Mouse (Mus musculus): Measurements from ENCODE around the gene Acy3. TPM values are rescaled to one million over a fixed set of nuclear protein-coding genes. Genes with fewer than 3 reads are reported as not detected.

Gene Acy3
- polyA plus RNA-seq, 1 experiment: not detected

GRCm38 (mm10) chr19:3997231-3997630 is 10.9 kb downstream of the Acy3 start:
- Histone ChIP-seq H3K4me1 (ENCODE audit: control insufficient read depth, insufficient read depth, low read length) (peaks cover 12% of the 10 kb centered on the region), H3K27ac (ENCODE audit: insufficient read depth, low read depth, low read length) (no peak overlapping the region), H3K4me3 (ENCODE audit: insufficient read depth, low read depth, low read length) (no peak overlapping the region)
- 69% methylated on average over 8 of the region's 8 CpGs for WGBS
- TF ChIP-seq CTCF (IDR thresholded peaks at IDR 0.05; ENCODE audit: insufficient read depth, low read depth, low read length): no peak
- no peak for TF ChIP-seq POLR2A (IDR thresholded peaks at IDR 0.05; ENCODE audit: insufficient read depth, low read depth, low read length)

GRCm38 (mm10) chr19:3998335-3998734 is 12.0 kb downstream of the Acy3 start:
- TF ChIP-seq POLR2A (IDR thresholded peaks at IDR 0.05; ENCODE audit: insufficient read depth, low read depth, low read length): no peak
- Histone ChIP-seq H3K4me1 (ENCODE audit: control insufficient read depth, insufficient read depth, low read length) (peaks cover 18% of the 10 kb centered on the region), H3K27ac (ENCODE audit: insufficient read depth, low read depth, low read length) (no peak overlapping the region), H3K4me3 (ENCODE audit: insufficient read depth, low read depth, low read length) (no peak overlapping the region)
- WGBS: 80% methylated on average over 8 of the region's 8 CpGs

GRCm38 (mm10) chr19:3999121-3999730 is 12.9 kb downstream of the Acy3 start:
- H3K4me3 ChIP-seq (ENCODE audit: insufficient read depth, low read depth, low read length): no peak overlapping the region
- TF ChIP-seq CTCF (IDR thresholded peaks at IDR 0.05; ENCODE audit: insufficient read depth, low read depth, low read length): no peak
- WGBS: 73% methylated on average over 9 of the region's 9 CpGs

GRCm38 (mm10) chr19:4000119-4000900 is 13.9 kb downstream of the Acy3 start, which contains the start of the genes Nudt8 and Gm49405:
Gene Nudt8, plus strand, starts transcription at chr19:4000580.
Gene Gm49405, plus strand, starts transcription at chr19:4000626.
- peak within 1 kb of the TSS; percentile 93 for H3K27ac ChIP-seq (ENCODE audit: insufficient read depth, low read depth, low read length)
- H3K4me3 ChIP-seq (ENCODE audit: insufficient read depth, low read depth, low read length): peak within 1 kb of the TSS; percentile 93
- TF ChIP-seq CTCF (IDR thresholded peaks at IDR 0.05; ENCODE audit: insufficient read depth, low read depth, low read length) (peak; percentile 79), POLR2A (IDR thresholded peaks at IDR 0.05; ENCODE audit: insufficient read depth, low read depth, low read length) (peak; percentile 96)
- peaks cover 24% of the 10 kb centered on the region for H3K4me1 ChIP-seq (ENCODE audit: control insufficient read depth, insufficient read depth, low read length)
- WGBS: under 1% methylated on average over 64 of the region's 64 CpGs

More at GRCm38 (mm10) chr19:3999121-3999730, 12.9 kb downstream of the Acy3 start:
- H3K4me1 ChIP-seq (ENCODE audit: control insufficient read depth, insufficient read depth, low read length): peaks cover 24% of the 10 kb centered on the region
- no peak overlapping the region for H3K27ac ChIP-seq (ENCODE audit: insufficient read depth, low read depth, low read length)

- 17% methylated on average over 17 of the region's 17 CpGs for WGBS
- peak overlapping the region; percentile 93 for H3K27ac ChIP-seq (ENCODE audit: insufficient read depth, low read depth, low read length)
- H3K4me1 ChIP-seq (ENCODE audit: control insufficient read depth, insufficient read depth, low read length): peaks cover 24% of the 10 kb centered on the region
Measured at GRCm38 (mm10) chr19:4000949-4001525, 14.7 kb downstream of the Acy3 start.

GRCm38 (mm10) chr19:4001752-4002151 is 15.4 kb downstream of the Acy3 start:
- H3K4me1 ChIP-seq (ENCODE audit: control insufficient read depth, insufficient read depth, low read length): peaks cover 24% of the 10 kb centered on the region
- H3K27ac ChIP-seq (ENCODE audit: insufficient read depth, low read depth, low read length): no peak overlapping the region
- no peak for TF ChIP-seq CTCF (IDR thresholded peaks at IDR 0.05; ENCODE audit: insufficient read depth, low read depth, low read length)
- no peak for TF ChIP-seq POLR2A (IDR thresholded peaks at IDR 0.05; ENCODE audit: insufficient read depth, low read depth, low read length)
- WGBS: 90% methylated on average over 5 of the region's 5 CpGs
- H3K4me3 ChIP-seq (ENCODE audit: insufficient read depth, low read depth, low read length): no peak overlapping the region

More at GRCm38 (mm10) chr19:4000949-4001525, 14.7 kb downstream of the Acy3 start:
- peak overlapping the region; percentile 93 for H3K4me3 ChIP-seq (ENCODE audit: insufficient read depth, low read depth, low read length)
- TF ChIP-seq CTCF (IDR thresholded peaks at IDR 0.05; ENCODE audit: insufficient read depth, low read depth, low read length) (no peak), POLR2A (IDR thresholded peaks at IDR 0.05; ENCODE audit: insufficient read depth, low read depth, low read length) (no peak)

- TF ChIP-seq POLR2A (IDR thresholded peaks at IDR 0.05; ENCODE audit: insufficient read depth, low read depth, low read length): no peak
- no peak for TF ChIP-seq CTCF (IDR thresholded peaks at IDR 0.05; ENCODE audit: insufficient read depth, low read depth, low read length)
- WGBS: 82% methylated on average over 1 of the region's 1 CpGs
- Histone ChIP-seq H3K4me3 (ENCODE audit: insufficient read depth, low read depth, low read length) (peak within 1 kb of the TSS; percentile 10; the same call in 1 of the 2 replicates), H3K27ac (ENCODE audit: insufficient read depth, low read depth, low read length) (peak within 1 kb of the TSS; percentile 16; the same call in 1 of the 2 replicates), H3K4me1 (ENCODE audit: control insufficient read depth, insufficient read depth, low read length) (peaks cover 24% of the 10 kb centered on the region)
Measured at GRCm38 (mm10) chr19:4003112-4003511, 16.7 kb downstream of the Acy3 start, which contains the start of gene Doc2g. Gene Doc2g, plus strand, starts transcription at chr19:4003313.

- TF ChIP-seq POLR2A (IDR thresholded peaks at IDR 0.05; ENCODE audit: insufficient read depth, low read depth, low read length) (no peak), CTCF (IDR thresholded peaks at IDR 0.05; ENCODE audit: insufficient read depth, low read depth, low read length) (no peak)
- peak overlapping the region; percentile 10; the same call in 1 of the 2 replicates for H3K4me3 ChIP-seq (ENCODE audit: insufficient read depth, low read depth, low read length)
- WGBS: 84% methylated on average over 12 of the region's 12 CpGs
- H3K27ac ChIP-seq (ENCODE audit: insufficient read depth, low read depth, low read length): peak overlapping the region; percentile 16; the same call in 1 of the 2 replicates
- H3K4me1 ChIP-seq (ENCODE audit: control insufficient read depth, insufficient read depth, low read length): peaks cover 24% of the 10 kb centered on the region
Measured at GRCm38 (mm10) chr19:4003641-4004040, 17.3 kb downstream of the Acy3 start.

- Histone ChIP-seq H3K4me3 (ENCODE audit: insufficient read depth, low read depth, low read length) (no peak overlapping the region), H3K4me1 (ENCODE audit: control insufficient read depth, insufficient read depth, low read length) (peaks cover 24% of the 10 kb centered on the region), H3K27ac (ENCODE audit: insufficient read depth, low read depth, low read length) (no peak overlapping the region)
- 87% methylated on average over 15 of the region's 15 CpGs for WGBS
- TF ChIP-seq CTCF (IDR thresholded peaks at IDR 0.05; ENCODE audit: insufficient read depth, low read depth, low read length): no peak
- TF ChIP-seq POLR2A (IDR thresholded peaks at IDR 0.05; ENCODE audit: insufficient read depth, low read depth, low read length): no peak
Measured at GRCm38 (mm10) chr19:4004331-4004730, 18.0 kb downstream of the Acy3 start.
